Mouse (Mus musculus) MEL (cell line): ENCODE data around the gene 4922502D21Rik.

Experiments
- MAX ChIP-seq: IDR thresholded peaks from 2 replicates; pipeline ENCODE4 v1.6.1; 2011; ENCODE audit warnings: low read length, improper control_type of control experiment
- POLR2A ChIP-seq, 2 experiments: IDR thresholded peaks; 2 replicates each; pipeline ENCODE4 v1.6.1; 2011 to 2012; ENCODE audit warnings: low read length in 2 of 2, mild to moderate bottlenecking in 2 of 2, control low read depth in 1 of 2, improper control_type of control experiment in 1 of 2, low read depth in 1 of 2, moderate library complexity in 1 of 2; ENCODE audit not compliant: control insufficient read depth in 1 of 2, insufficient read depth in 1 of 2, poor library complexity in 1 of 2
- ZNF384 ChIP-seq: IDR thresholded peaks from 2 replicates; pipeline ENCODE4 v1.6.1; 2012; ENCODE audit warnings: low read depth, mild to moderate bottlenecking, inconsistent platforms, low read length, improper control_type of control experiment

DNA sequence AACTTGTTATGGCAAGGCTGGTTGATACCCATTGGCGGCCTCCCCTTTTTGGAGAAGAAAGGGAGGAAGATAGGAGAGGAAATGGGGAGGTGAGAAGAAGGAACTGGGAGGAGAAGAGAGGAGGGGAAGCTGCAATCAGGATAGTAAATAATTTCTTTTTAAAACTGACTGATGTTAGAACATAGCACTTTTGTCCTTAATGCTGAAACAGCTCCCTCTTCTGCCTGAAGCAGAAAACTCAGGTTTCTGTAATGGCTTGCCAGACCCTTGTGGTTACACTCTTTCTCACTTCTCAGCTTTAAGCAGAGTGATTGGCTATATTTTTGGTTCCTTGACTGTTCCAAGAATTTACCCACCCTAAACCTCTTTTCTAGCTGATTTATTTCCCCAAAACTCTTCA lies 5.6 kb downstream of the 4922502D21Rik start:
- no peak for TF ChIP-seq ZNF384
- no peak for TF ChIP-seq POLR2A (IDR thresholded peaks at IDR 0.05; ENCODE audit: control insufficient read depth in 1 of 2, insufficient read depth in 1 of 2, low read depth in 1 of 2, low read length in 2 of 2, poor library complexity in 1 of 2)
- no peak for TF ChIP-seq MAX
